Mouse (Mus musculus) bone marrow macrophage, adult 2 months (primary cell): ENCODE data around the gene Dsn1. TPM values are rescaled to one million over a fixed set of nuclear protein-coding genes. Genes with fewer than 3 reads are reported as not detected.

Experiments used
- H3K27ac ChIP-seq: 2 replicates; pipeline ENCODE4 v1.5.1; 2012; ENCODE audit warnings: low read depth, low read length; ENCODE audit not compliant: insufficient read depth
- H3K4me1 ChIP-seq: 2 replicates; pipeline ENCODE4 v1.6.1; 2012; ENCODE audit warnings: low read length; ENCODE audit not compliant: control insufficient read depth, insufficient read depth
- H3K4me3 ChIP-seq: 2 replicates; pipeline ENCODE4 v1.5.1; 2012; ENCODE audit warnings: mild to moderate bottlenecking, low read length, moderate library complexity; ENCODE audit not compliant: insufficient read depth
- CTCF ChIP-seq: IDR thresholded peaks from 2 replicates; pipeline ENCODE4 v1.5.1; 2012; ENCODE audit warnings: low read depth, mild to moderate bottlenecking, low read length, moderate library complexity
- POLR2A ChIP-seq: IDR thresholded peaks from 2 replicates; pipeline ENCODE4 v1.6.1; 2012; ENCODE audit warnings: mild to moderate bottlenecking, low read depth, low read length, borderline replicate concordance
- polyA plus RNA-seq: library from polyadenylated mRNA; stranded (reverse); fragments of >200 nt; gene quantifications from 2 replicates; pipeline ENCODE4 v1.2.4, GENCODE M21; 2012; ENCODE audit not compliant: missing spikeins, insufficient read depth, insufficient read length

Gene Dsn1
- polyA plus RNA-seq, 1 experiment, result 13.0 TPM

GRCm38 (mm10) chr2:157027106-157028008, 20.4 kb upstream of the Dsn1 start:
- no peak overlapping the region for H3K4me3 ChIP-seq
- TF ChIP-seq CTCF, result no peak
- no peak for TF ChIP-seq POLR2A
- H3K27ac ChIP-seq, result no peak overlapping the region
- no peaks in the 10 kb centered on the region for H3K4me1 ChIP-seq

DNA sequence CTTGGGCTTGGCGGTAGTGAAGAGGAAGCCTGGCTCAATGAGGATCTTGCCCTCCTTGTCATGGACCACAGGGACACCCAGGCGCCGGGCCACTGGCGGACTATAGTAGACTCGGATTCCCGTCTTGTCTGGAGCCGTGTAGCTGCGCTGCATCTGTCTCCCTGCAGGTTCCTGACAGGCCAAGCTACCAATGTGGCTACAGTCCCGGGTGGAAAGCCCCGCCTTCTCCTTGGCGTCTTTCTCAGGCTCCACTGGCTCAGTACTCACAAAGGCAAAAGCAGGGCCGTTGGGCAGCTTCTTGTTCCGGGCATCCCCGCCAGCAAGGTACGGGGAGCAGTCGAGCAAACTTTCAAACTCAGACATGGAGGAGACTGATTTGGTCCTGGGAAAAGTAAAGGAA, 14.2 kb upstream of the Dsn1 start:
- no peak for TF ChIP-seq POLR2A
- no peak for TF ChIP-seq CTCF
- Histone ChIP-seq H3K27ac (no peak overlapping the region), H3K4me1 (no peaks in the 10 kb centered on the region), H3K4me3 (no peak overlapping the region)

DNA sequence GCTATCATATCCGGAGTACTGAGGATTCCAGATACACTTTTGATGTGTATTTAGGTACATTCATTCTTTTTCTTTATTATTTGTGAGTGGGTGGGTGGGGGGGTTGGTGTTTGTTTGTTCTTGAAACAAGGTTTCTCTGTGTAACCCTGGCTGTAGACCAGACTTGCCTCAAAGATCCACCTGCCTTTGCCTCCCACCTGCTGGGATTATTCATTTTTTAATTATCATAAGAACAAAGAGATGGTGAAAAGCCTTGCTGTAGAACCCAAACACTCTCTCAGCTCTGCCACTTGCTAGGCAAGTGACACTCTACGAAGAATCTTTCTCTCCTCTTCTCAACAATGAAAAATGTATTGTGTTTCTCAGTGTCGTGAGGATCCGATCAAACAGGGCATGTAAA, 12.3 kb upstream of the Dsn1 start:
- Histone ChIP-seq H3K27ac (no peak overlapping the region), H3K4me1 (no peaks in the 10 kb centered on the region), H3K4me3 (no peak overlapping the region)
- no peak for TF ChIP-seq POLR2A
- TF ChIP-seq CTCF, result no peak

DNA sequence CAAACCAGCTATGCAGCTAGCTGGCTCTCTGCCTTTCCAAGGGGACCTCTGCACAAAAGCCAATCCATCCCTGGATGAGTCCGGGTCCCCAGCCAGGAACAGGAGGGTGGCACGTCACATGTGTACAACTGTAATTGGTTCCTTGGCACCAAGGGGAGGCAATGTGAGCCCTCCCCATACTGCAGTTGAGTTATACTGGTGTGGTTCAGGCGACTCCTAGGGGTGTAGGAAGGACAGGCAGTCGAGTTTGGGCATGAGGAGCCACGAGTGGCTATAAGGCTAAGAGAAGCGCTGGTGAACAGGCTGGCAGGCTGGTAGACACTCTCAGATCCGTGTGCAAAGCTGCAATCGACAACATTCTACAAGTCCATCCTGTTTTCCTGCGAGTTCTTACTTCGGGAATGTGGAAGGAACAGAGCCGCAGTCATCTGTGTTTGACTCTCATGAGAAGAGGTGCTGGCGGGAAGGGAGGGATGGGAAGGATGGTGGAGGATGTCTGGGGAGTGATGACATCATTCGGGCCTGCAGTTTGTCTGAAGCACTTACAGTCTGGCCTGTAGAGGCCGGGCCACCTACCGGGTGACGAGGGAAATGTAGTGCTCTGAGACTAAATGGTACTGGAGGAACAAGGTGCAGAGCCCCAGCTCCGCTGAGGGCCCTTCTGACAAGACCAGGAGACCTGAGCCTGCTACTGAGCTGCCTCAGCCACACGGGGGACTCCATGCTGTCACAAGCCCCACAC, 9.7 kb upstream of the Dsn1 start:
- TF ChIP-seq CTCF (no peak), POLR2A (no peak)
- Histone ChIP-seq H3K4me3 (no peak overlapping the region), H3K4me1 (no peaks in the 10 kb centered on the region), H3K27ac (no peak overlapping the region)

DNA sequence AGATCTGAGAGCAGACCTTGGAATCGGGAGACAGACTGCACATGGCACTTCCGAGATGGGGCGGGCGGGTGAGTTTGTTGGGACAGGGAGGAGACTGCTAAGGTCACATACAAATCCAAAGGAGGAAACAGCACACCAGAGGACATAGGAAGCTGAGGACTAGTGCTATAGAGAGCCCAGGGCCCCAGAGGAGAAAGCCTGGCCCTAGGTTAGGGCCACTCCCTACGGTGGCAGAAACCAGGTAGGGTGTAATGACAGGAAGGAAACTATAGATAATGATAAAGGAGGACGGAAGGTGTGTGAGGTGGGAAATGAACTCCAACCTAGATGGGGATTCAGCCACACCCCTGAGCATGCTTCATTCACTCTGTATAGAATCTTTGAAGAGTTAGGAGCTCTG, 5.4 kb upstream of the Dsn1 start:
- Histone ChIP-seq H3K4me3 (no peak overlapping the region), H3K4me1 (peaks cover 19% of the 10 kb centered on the region), H3K27ac (no peak overlapping the region)
- TF ChIP-seq POLR2A, result no peak
- no peak for TF ChIP-seq CTCF

DNA sequence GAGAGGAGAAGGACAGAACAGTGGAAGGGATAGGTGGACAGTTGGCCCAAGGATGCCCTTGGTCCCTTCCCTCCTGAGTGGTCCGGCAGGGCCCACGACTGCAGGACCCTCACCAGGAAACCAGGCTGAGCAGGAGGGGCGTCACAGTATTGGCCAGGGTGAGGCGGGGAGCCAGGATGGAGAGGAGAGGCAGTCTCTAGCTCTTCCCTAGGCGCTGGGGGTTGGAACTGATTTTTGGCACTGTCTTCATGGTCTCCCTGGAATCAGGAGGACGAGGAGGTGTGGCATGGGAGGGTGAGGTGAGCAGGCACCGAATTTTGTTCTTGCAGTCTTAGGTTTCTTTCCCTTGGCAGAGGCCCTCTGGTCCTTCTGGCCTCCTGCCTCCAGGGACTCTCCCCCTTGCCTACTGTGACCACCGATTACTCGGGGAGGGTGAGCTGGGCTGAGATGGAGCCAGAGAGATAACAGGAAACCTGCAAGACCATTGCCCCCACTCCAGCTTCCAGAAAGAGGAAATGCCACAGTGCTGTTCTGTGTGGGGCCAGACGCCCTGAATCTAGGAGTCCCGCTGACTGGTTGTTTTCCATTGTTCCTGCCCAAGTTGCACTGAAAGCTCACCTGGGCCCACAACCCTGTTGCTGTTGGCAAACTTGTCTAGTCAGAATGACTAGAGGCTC, 3.8 kb upstream of the Dsn1 start:
- Histone ChIP-seq H3K27ac (no peak overlapping the region), H3K4me3 (no peak overlapping the region), H3K4me1 (peaks cover 23% of the 10 kb centered on the region)
- TF ChIP-seq POLR2A, result no peak
- TF ChIP-seq CTCF, result no peak

DNA sequence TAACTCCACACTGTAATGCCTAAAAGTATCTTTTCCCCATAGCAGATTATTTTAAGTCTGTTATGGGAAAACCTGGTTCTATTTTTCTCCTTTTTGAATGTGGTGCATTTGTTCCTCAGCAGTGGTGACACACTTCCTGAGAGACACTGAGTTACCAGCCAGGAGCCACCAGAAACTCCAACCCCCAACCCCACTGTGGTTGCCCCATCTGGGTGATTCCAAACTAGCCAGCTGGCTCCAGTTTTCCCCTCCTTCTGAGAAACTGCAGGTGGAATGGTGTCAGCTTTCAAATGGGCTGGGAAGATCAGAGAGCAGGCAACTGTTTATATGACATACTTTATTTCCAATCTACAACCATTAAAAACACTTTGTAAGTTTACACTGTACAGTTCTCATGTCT, 3.2 kb upstream of the Dsn1 start:
- H3K27ac ChIP-seq, result no peak overlapping the region
- H3K4me3 ChIP-seq, result no peak overlapping the region
- H3K4me1 ChIP-seq, result peaks cover 25% of the 10 kb centered on the region
- TF ChIP-seq POLR2A (no peak), CTCF (no peak)

GRCm38 (mm10) chr2:157008509-157008908, 1.6 kb upstream of the Dsn1 start:
- Histone ChIP-seq H3K4me3 (no peak overlapping the region), H3K27ac (no peak overlapping the region), H3K4me1 (peaks cover 25% of the 10 kb centered on the region)
- TF ChIP-seq CTCF, result no peak
- TF ChIP-seq POLR2A, result no peak

- 0 out of 2 replicates have a peak, but pooled peaks have one; percentile 17 for TF ChIP-seq CTCF
- TF ChIP-seq POLR2A, result no peak
- Histone ChIP-seq H3K27ac (peak overlapping the region; percentile 1; the same call in 1 of the 2 replicates), H3K4me1 (peaks cover 25% of the 10 kb centered on the region), H3K4me3 (peak overlapping the region; percentile 58)
These were observed 261 bp upstream of the Dsn1 start for GRCm38 (mm10) chr2:157007234-157007596.
